Mouse (Mus musculus) testis, adult 2 months (tissue): ENCODE measurements around the gene Atp9a.

ENCODE experiments used
- CTCF ChIP-seq: fragments of 200-500 bp; IDR thresholded peaks from 2 replicates; pipeline ENCODE4 v1.5.1; 2012; ENCODE audit warnings: low read depth, mild to moderate bottlenecking, inconsistent platforms, low read length, moderate library complexity; ENCODE audit not compliant: control insufficient read depth, insufficient read depth, insufficient replicate concordance
- POLR2A ChIP-seq: fragments of 200-500 bp; IDR thresholded peaks from 2 replicates; pipeline ENCODE4 v1.6.1; 2012; ENCODE audit warnings: low read depth, mild to moderate bottlenecking, inconsistent platforms, low read length, moderate library complexity; ENCODE audit not compliant: control insufficient read depth

- TF ChIP-seq CTCF (peak; percentile 81), POLR2A (no peak)
Observed at GRCm38 (mm10) chr2:168628787-168629186, 113.4 kb downstream of the Atp9a start.
